Mouse (Mus musculus): ENCODE measurements around the gene Derl2. TPM values are rescaled to one million over a fixed set of nuclear protein-coding genes. Genes with fewer than 3 reads are reported as not detected.
A peak's percentile ranks its signal among the peaks of the same experiment; 100 is the strongest.

Derl2 gene
- 10 to 100 TPM; 23.1 to 23.5 TPM for total RNA-seq (2021)

- DNase-seq (ENCODE audit: extremely low spot score in 1 of 2, low spot score in 2 of 2), result peak; percentile 99
- intact Hi-C loops (cut with DNase I), result no loop called here
Observed at GRCm38 (mm10) chr11:71019201-71020068, at the start of gene Derl2, which contains the start of gene Mis12. Gene Derl2 (minus strand): TSS chr11:71019841. Gene Mis12 (plus strand): TSS chr11:71019611.

- peak in 1 of 2 experiments; percentile 37 for DNase-seq (ENCODE audit: extremely low spot score in 1 of 2, low spot score in 2 of 2)
- intact Hi-C loops (cut with DNase I), result loop anchor here (10.0 kb wide), 1 partner anchor 48 kb away; the partner anchor contains the start of gene Dhx33
Observed at GRCm38 (mm10) chr11:71052554-71052953, 32.9 kb upstream of the Derl2 start.

GRCm38 (mm10) chr11:71039526-71040298 lies 20.1 kb upstream of the Derl2 start:
- DNase-seq (ENCODE audit: extremely low spot score in 1 of 2, low spot score in 2 of 2), result no peak
- intact Hi-C loops (cut with DNase I), result loop anchor here (10.0 kb wide), 1 partner anchor 285 kb away; no protein-coding TSS in a partner anchor

- intact Hi-C loops (cut with DNase I), result loop anchor here (10.0 kb wide), 1 partner anchor 292 kb away; no protein-coding TSS in a partner anchor
- peak; percentile 75 to 80 for DNase-seq (ENCODE audit: extremely low spot score in 1 of 2, low spot score in 2 of 2)
Observed at GRCm38 (mm10) chr11:71033163-71033761, 13.6 kb upstream of the Derl2 start, which contains the start of gene 6330403K07Rik. Gene 6330403K07Rik (minus strand): TSS chr11:71033513.

GRCm38 (mm10) chr11:71032491-71033162 lies 13.0 kb upstream of the Derl2 start:
- DNase-seq (ENCODE audit: extremely low spot score in 1 of 2, low spot score in 2 of 2), result peak; percentile 18 to 44
- intact Hi-C loops (cut with DNase I), result loop anchor here (10.0 kb wide), 1 partner anchor 292 kb away; no protein-coding TSS in a partner anchor

GRCm38 (mm10) chr11:71032070-71032469 lies 12.4 kb upstream of the Derl2 start:
- intact Hi-C loops (cut with DNase I), result loop anchor here (10.0 kb wide), 1 partner anchor 293 kb away; no protein-coding TSS in a partner anchor
- DNase-seq (ENCODE audit: extremely low spot score in 1 of 2, low spot score in 2 of 2), result no peak

- intact Hi-C loops (cut with DNase I), result loop anchor here (10.0 kb wide), 1 partner anchor 295 kb away; no protein-coding TSS in a partner anchor
- DNase-seq (ENCODE audit: extremely low spot score in 1 of 2, low spot score in 2 of 2), result no peak
Observed at GRCm38 (mm10) chr11:71029403-71030118, 9.9 kb upstream of the Derl2 start.

GRCm38 (mm10) chr11:71028280-71028679 lies 8.6 kb upstream of the Derl2 start:
- intact Hi-C loops (cut with DNase I), result no loop called here
- no peak for DNase-seq (ENCODE audit: extremely low spot score in 1 of 2, low spot score in 2 of 2)

- intact Hi-C loops (cut with DNase I), result no loop called here
- no peak for DNase-seq (ENCODE audit: extremely low spot score in 1 of 2, low spot score in 2 of 2)
Observed at GRCm38 (mm10) chr11:71018416-71019200, 1.0 kb downstream of the Derl2 start.

GRCm38 (mm10) chr11:71017051-71017450 lies 2.6 kb downstream of the Derl2 start:
- intact Hi-C loops (cut with DNase I), result no loop called here
- no peak for DNase-seq (ENCODE audit: extremely low spot score in 1 of 2, low spot score in 2 of 2)

- no peak for DNase-seq (ENCODE audit: extremely low spot score in 1 of 2, low spot score in 2 of 2)
- intact Hi-C loops (cut with DNase I), result no loop called here
Observed at GRCm38 (mm10) chr11:71012743-71013142, 6.9 kb downstream of the Derl2 start.

- DNase-seq (ENCODE audit: extremely low spot score in 1 of 2, low spot score in 2 of 2), result no peak
- intact Hi-C loops (cut with DNase I), result loop anchor here (10.0 kb wide), 1 partner anchor 46 kb away; no protein-coding TSS in a partner anchor
Observed at GRCm38 (mm10) chr11:71008321-71008720, 11.3 kb downstream of the Derl2 start.

- DNase-seq (ENCODE audit: extremely low spot score in 1 of 2, low spot score in 2 of 2), result no peak
- intact Hi-C loops (cut with DNase I), result loop anchor here (10.0 kb wide), 1 partner anchor 47 kb away; no protein-coding TSS in a partner anchor
Observed at GRCm38 (mm10) chr11:71007831-71008230, 11.8 kb downstream of the Derl2 start.

- intact Hi-C loops (cut with DNase I), result loop anchor here (10.0 kb wide), 1 partner anchor 48 kb away; no protein-coding TSS in a partner anchor
Observed at GRCm38 (mm10) chr11:71007026-71007425, 12.6 kb downstream of the Derl2 start.

GRCm38 (mm10) chr11:71005046-71005445 lies 14.6 kb downstream of the Derl2 start:
- intact Hi-C loops (cut with DNase I), result loop anchor here (10.0 kb wide), 1 partner anchor 50 kb away; no protein-coding TSS in a partner anchor
- DNase-seq (ENCODE audit: extremely low spot score in 1 of 2, low spot score in 2 of 2), result no peak

More at GRCm38 (mm10) chr11:71007026-71007425, 12.6 kb downstream of the Derl2 start:
- DNase-seq (ENCODE audit: extremely low spot score in 1 of 2, low spot score in 2 of 2), result no peak

- intact Hi-C loops (cut with DNase I), result loop anchor here (5.0 to 10.0 kb wide), 2 partner anchors 50 to 198 kb away; no protein-coding TSS in a partner anchor
- DNase-seq (ENCODE audit: extremely low spot score in 1 of 2, low spot score in 2 of 2), result peak; percentile 98
Observed at GRCm38 (mm10) chr11:71004316-71004773, 15.3 kb downstream of the Derl2 start, which contains the start of gene Dhx33. Gene Dhx33 (minus strand): TSS chr11:71004437.
